Mouse (Mus musculus): ENCODE measurements around the gene Sh3bgrl.

Gene Sh3bgrl

DNA sequence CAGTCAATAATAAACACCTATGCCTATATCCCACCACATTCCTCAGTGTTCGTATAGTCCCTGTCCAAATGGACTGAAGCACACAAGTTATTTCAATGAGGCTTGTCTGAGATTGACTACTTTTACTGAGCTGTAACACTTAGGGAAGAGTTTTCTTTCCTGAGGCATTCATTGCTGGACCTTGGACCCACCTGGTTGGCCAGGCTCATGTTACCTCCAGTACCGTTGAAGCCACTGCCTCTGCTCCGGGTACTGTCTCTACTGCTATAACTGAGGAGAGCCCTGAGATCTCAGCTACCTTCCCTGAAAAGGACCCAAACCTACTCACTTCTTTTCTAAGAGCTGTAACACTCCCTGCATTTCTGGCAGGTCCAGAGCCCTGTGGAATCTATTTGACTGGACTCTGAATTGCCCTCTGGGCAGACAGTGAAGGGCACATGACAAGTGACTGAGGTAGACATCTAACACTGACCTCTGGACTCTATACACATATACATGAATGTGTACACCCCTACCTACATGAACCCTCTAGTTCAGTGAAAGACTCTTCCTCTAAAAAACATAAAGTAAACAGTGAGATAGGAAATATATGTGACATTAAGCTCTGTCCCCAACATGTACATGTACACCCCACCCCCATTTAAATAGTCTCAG is 140.3 kb downstream of the Sh3bgrl start:
- DNase-seq (ENCODE audit: extremely low spot score, low spot score): no peak

DNA sequence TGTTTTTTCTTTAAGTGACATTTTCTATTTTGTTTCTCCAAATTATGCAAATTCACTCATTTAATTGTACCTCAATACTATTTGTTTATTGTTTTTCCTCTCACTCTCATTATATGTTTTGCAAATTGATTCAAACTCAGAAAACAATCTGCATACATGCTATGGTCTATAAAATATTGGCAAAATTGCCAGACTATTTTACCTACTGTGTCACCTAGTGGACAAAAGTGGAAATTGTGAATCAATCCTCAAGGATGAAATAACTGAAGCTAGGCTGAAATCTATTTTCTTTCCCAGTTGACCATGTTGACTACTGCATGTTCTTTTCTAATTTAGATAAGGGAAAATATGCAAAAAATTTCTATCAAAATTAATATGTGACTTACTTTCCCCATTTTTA is 143.0 kb downstream of the Sh3bgrl start:
- DNase-seq (ENCODE audit: extremely low spot score, low spot score): no peak

Data from neural tube, embryonic 10.5 days (tissue).